Mouse (Mus musculus) midbrain, postnatal 0 days (tissue): ENCODE data around the gene Ttf1. TPM values are rescaled to one million over a fixed set of nuclear protein-coding genes. Genes with fewer than 3 reads are reported as not detected.

Experiments
- ATAC-seq: fragments of 200-750 bp; cut with Nextera tagmentation; 2 replicates; pipeline ENCODE4 v1.8.0; 2017; ENCODE audit warnings: moderate number of reproducible peaks, mild to moderate bottlenecking, moderate TSS enrichment, moderate library complexity; ENCODE audit not compliant: low FRiP score
- DNase-seq: peaks from one replicate; pipeline ENCODE4 v3.0.0-alpha.2; 2015; ENCODE audit warnings: low spot score
- H3K27ac ChIP-seq: fragments of 300-500 bp; sonication (generic); 2 replicates; pipeline ENCODE4 v1.5.1; 2014; ENCODE audit warnings: low read depth, mild to moderate bottlenecking, low read length, mixed read lengths
- H3K27me3 ChIP-seq: fragments of 300-500 bp; sonication (generic); 2 replicates; pipeline ENCODE4 v1.6.1; 2014; ENCODE audit warnings: low read length, control low read depth, mixed read lengths; ENCODE audit not compliant: insufficient read depth
- H3K36me3 ChIP-seq: fragments of 300-500 bp; sonication (generic); 2 replicates; pipeline ENCODE4 v1.6.1; 2014; ENCODE audit warnings: low read length, control low read depth, mixed read lengths; ENCODE audit not compliant: insufficient read depth
- H3K4me1 ChIP-seq: fragments of 300-500 bp; sonication (generic); 2 replicates; pipeline ENCODE4 v1.6.1; 2014; ENCODE audit warnings: mild to moderate bottlenecking, control low read depth, antibody characterized with exemption, low read length, mixed read lengths; ENCODE audit not compliant: insufficient read depth
- H3K4me2 ChIP-seq: fragments of 300-500 bp; sonication (generic); 2 replicates; pipeline ENCODE4 v1.6.1; 2014; ENCODE audit warnings: low read depth, mild to moderate bottlenecking, low read length, mixed read lengths; ENCODE audit not compliant: poor library complexity, severe bottlenecking
- H3K4me3 ChIP-seq: fragments of 300-500 bp; sonication (generic); 2 replicates; pipeline ENCODE4 v1.5.1; 2014; ENCODE audit warnings: low read depth, mild to moderate bottlenecking, low read length, moderate library complexity
- H3K9ac ChIP-seq: fragments of 300-500 bp; sonication (generic); replicated peaks from 2 replicates; pipeline ENCODE4 v1.6.1; 2014; ENCODE audit warnings: mild to moderate bottlenecking, low read length, moderate library complexity, mixed read lengths; ENCODE audit not compliant: poor library complexity, severe bottlenecking
- H3K9me3 ChIP-seq: fragments of 300-500 bp; sonication (generic); 2 replicates; pipeline ENCODE4 v1.6.1; 2016; ENCODE audit warnings: low read length, control low read depth
- CTCF ChIP-seq: IDR thresholded peaks from 2 replicates; pipeline ENCODE4 v1.5.1; 2016; ENCODE audit warnings: antibody characterized with exemption, mild to moderate bottlenecking
- WGBS: fragments of 180-500 bp; shearing (Covaris S2); extraction: QIAGEN DNeasy Blood & Tissue Kit; methylation state at CpG from one replicate; pipeline ENCODE4 v1.1.7; 2014; 5-methylcytosine and 5-hydroxymethylcytosine counted together
- polyA plus RNA-seq: library from polyadenylated mRNA; unstranded; fragments of >200 nt; fragmentation: Nextera tagmentation; extraction: Ambion mirVana; gene quantifications from 2 replicates; pipeline ENCODE4 v1.2.1, GENCODE M21; 2015
- total RNA-seq: library from RNA; depleted of rRNA; stranded (reverse); fragments of >200 nt; gene quantifications from 2 replicates; pipeline ENCODE4 v1.2.3, GENCODE M21; 2014; rRNA removed

The Ttf1 gene
- total RNA-seq (4.9 and 5.1 TPM in 2 replicates), polyA plus RNA-seq (3.1 and 3.3 TPM in 2 replicates)

GRCm38 (mm10) chr2:29060135-29060597 lies at the start of gene Ttf1:
Gene Ttf1 (plus strand): TSS chr2:29060262.
- TF ChIP-seq CTCF: peak; percentile 13; the same call in 1 of the 2 replicates
- under 1% methylated on average over 40 of the region's 41 CpGs for WGBS
- peaks cover 7% of the 10 kb centered on the region; the same call in 1 of the 2 replicates for H3K27me3 ChIP-seq
- H3K9me3 ChIP-seq: no peaks in the 10 kb centered on the region
- DNase-seq: peak; percentile 97
- H3K4me1 ChIP-seq: no peaks in the 10 kb centered on the region
- peak within 1 kb of the TSS; percentile 73 for H3K27ac ChIP-seq
- ATAC-seq: peak; percentile 96
- peak within 1 kb of the TSS; percentile 66 for H3K4me2 ChIP-seq
- H3K36me3 ChIP-seq: no peaks in the 10 kb centered on the region
- peak within 1 kb of the TSS; percentile 73 for H3K4me3 ChIP-seq
- H3K9ac ChIP-seq: peak within 1 kb of the TSS; percentile 50

- Histone ChIP-seq H3K27ac (no peak overlapping the region), H3K9ac (no peak overlapping the region), H3K36me3 (no peaks in the 10 kb centered on the region), H3K9me3 (no peaks in the 10 kb centered on the region), H3K4me3 (no peak overlapping the region), H3K4me2 (no peak overlapping the region), H3K27me3 (no peaks in the 10 kb centered on the region), H3K4me1 (peaks cover 7% of the 10 kb centered on the region; the same call in 1 of the 2 replicates)
- 80% methylated on average over 5 of the region's 5 CpGs for WGBS
- DNase-seq: no peak
- TF ChIP-seq CTCF: no peak
- ATAC-seq: no peak
These were observed 47.5 kb upstream of the Ttf1 start for GRCm38 (mm10) chr2:29012523-29012922.

GRCm38 (mm10) chr2:29016599-29017587 lies 43.2 kb upstream of the Ttf1 start:
- ATAC-seq: peak; percentile 27; the same call in 1 of the 2 replicates
- no peak for TF ChIP-seq CTCF

GRCm38 (mm10) chr2:29018680-29019079 lies 41.4 kb upstream of the Ttf1 start:
- H3K4me1 ChIP-seq: peaks cover 7% of the 10 kb centered on the region; the same call in 1 of the 2 replicates
- DNase-seq: no peak
- WGBS: 40% methylated on average over 5 of the region's 5 CpGs

More at GRCm38 (mm10) chr2:29016599-29017587, 43.2 kb upstream of the Ttf1 start:
- Histone ChIP-seq H3K9me3 (no peaks in the 10 kb centered on the region), H3K27ac (peak overlapping the region; percentile 51), H3K4me2 (peak overlapping the region; percentile 12; the same call in 1 of the 2 replicates), H3K36me3 (no peaks in the 10 kb centered on the region), H3K4me1 (peaks cover 7% of the 10 kb centered on the region; the same call in 1 of the 2 replicates), H3K27me3 (no peaks in the 10 kb centered on the region), H3K4me3 (no peak overlapping the region), H3K9ac (0 out of 2 replicates have a peak overlapping the region, but pooled peaks have one; percentile 36)
- WGBS: 47% methylated on average over 27 of the region's 27 CpGs
- DNase-seq: peak; percentile 67

GRCm38 (mm10) chr2:29021025-29021424 lies 39.0 kb upstream of the Ttf1 start:
- H3K9ac ChIP-seq: no peak overlapping the region
- peak; percentile 19 for DNase-seq
- H3K4me1 ChIP-seq: peaks cover 7% of the 10 kb centered on the region; the same call in 1 of the 2 replicates
- no peaks in the 10 kb centered on the region for H3K36me3 ChIP-seq
- no peak for ATAC-seq
- H3K27me3 ChIP-seq: no peaks in the 10 kb centered on the region
- no peak overlapping the region for H3K4me3 ChIP-seq
- no peak overlapping the region; the same call in 1 of the 2 replicates for H3K27ac ChIP-seq
- TF ChIP-seq CTCF: no peak
- H3K4me2 ChIP-seq: 0 out of 2 replicates have a peak overlapping the region, but pooled peaks have one; percentile 22
- WGBS: 42% methylated on average over 17 of the region's 17 CpGs
- no peaks in the 10 kb centered on the region for H3K9me3 ChIP-seq

More at GRCm38 (mm10) chr2:29018680-29019079, 41.4 kb upstream of the Ttf1 start:
- H3K4me2 ChIP-seq: no peak overlapping the region
- ATAC-seq: no peak
- no peaks in the 10 kb centered on the region for H3K36me3 ChIP-seq
- no peaks in the 10 kb centered on the region for H3K27me3 ChIP-seq
- H3K4me3 ChIP-seq: no peak overlapping the region
- no peak overlapping the region for H3K27ac ChIP-seq
- no peak overlapping the region for H3K9ac ChIP-seq
- no peak for TF ChIP-seq CTCF
- no peaks in the 10 kb centered on the region for H3K9me3 ChIP-seq
